Mouse (Mus musculus) mouse embryonic stem cell (cell line): ENCODE measurements around the gene Kcnip1.

ENCODE experiments used
- in situ Hi-C, 2 experiments: fragments of 300-500 bp; cut with MboI; formaldehyde crosslinking; loops; 1 replicate in 1 of 2; 3 replicates in 1 of 2; pipeline ENCODE4 v1.14.3; 2019 to 2020; ENCODE audit warnings: low sequenced_read_pairs in 2 of 2, low pct_unique_long_range_greater_than_20kb in 1 of 2, mixed read lengths in 1 of 2; ENCODE audit not compliant: unreplicated experiment in 1 of 2

Kcnip1 gene

GRCm38 (mm10) chr11:33816020-33816419 is 176.9 kb downstream of the Kcnip1 start:
- in situ Hi-C loops = no loop called here

GRCm38 (mm10) chr11:33810105-33810504 is 182.8 kb downstream of the Kcnip1 start:
- in situ Hi-C loops = no loop called here

- in situ Hi-C loops = no loop called here
These were observed 189.9 kb downstream of the Kcnip1 start for GRCm38 (mm10) chr11:33803093-33803492.

GRCm38 (mm10) chr11:33800436-33801088 is 192.4 kb downstream of the Kcnip1 start:
- in situ Hi-C loops = no loop called here

GRCm38 (mm10) chr11:33799933-33800332 is 193.0 kb downstream of the Kcnip1 start:
- in situ Hi-C loops = no loop called here

- in situ Hi-C loops = no loop called here
These were observed 194.8 kb downstream of the Kcnip1 start for GRCm38 (mm10) chr11:33798094-33798648.

GRCm38 (mm10) chr11:33787362-33787761 is 205.6 kb downstream of the Kcnip1 start:
- in situ Hi-C loops = no loop called here

- in situ Hi-C loops = no loop called here
These were observed 206.4 kb downstream of the Kcnip1 start for GRCm38 (mm10) chr11:33786572-33786971.

- in situ Hi-C loops = no loop called here
These were observed 211.4 kb downstream of the Kcnip1 start for GRCm38 (mm10) chr11:33781561-33781971.

- in situ Hi-C loops = no loop called here
These were observed 212.7 kb downstream of the Kcnip1 start for GRCm38 (mm10) chr11:33780263-33780662.

- in situ Hi-C loops = no loop called here
These were observed 220.3 kb downstream of the Kcnip1 start for GRCm38 (mm10) chr11:33772615-33773141.

- in situ Hi-C loops = no loop called here
These were observed 220.9 kb downstream of the Kcnip1 start for GRCm38 (mm10) chr11:33772043-33772442.

GRCm38 (mm10) chr11:33766976-33767938 is 225.7 kb downstream of the Kcnip1 start:
- in situ Hi-C loops = no loop called here

GRCm38 (mm10) chr11:33761201-33761755 is 231.7 kb downstream of the Kcnip1 start:
- in situ Hi-C loops = no loop called here

GRCm38 (mm10) chr11:33756624-33757023 is 236.3 kb downstream of the Kcnip1 start:
- in situ Hi-C loops = no loop called here

GRCm38 (mm10) chr11:33752431-33752873 is 240.5 kb downstream of the Kcnip1 start:
- in situ Hi-C loops = no loop called here

- in situ Hi-C loops = no loop called here
These were observed 241.4 kb downstream of the Kcnip1 start for GRCm38 (mm10) chr11:33751503-33751902.

- in situ Hi-C loops = no loop called here
These were observed 243.0 kb downstream of the Kcnip1 start for GRCm38 (mm10) chr11:33749979-33750378.

- in situ Hi-C loops = no loop called here
These were observed 243.5 kb downstream of the Kcnip1 start for GRCm38 (mm10) chr11:33749408-33749807.
